Mouse (Mus musculus): ENCODE results near the gene Gm4871.

- no peak for TF ChIP-seq POLR2A (IDR thresholded peaks at IDR 0.05; ENCODE audit: insufficient read depth, low read length)
- TF ChIP-seq CTCF (IDR thresholded peaks at IDR 0.05; ENCODE audit: low read depth, low read length): no peak
- TF ChIP-seq EP300 (IDR thresholded peaks at IDR 0.05; ENCODE audit: insufficient read depth, low read depth, low read length): no peak
Measured at GRCm38 (mm10) chr5:144987561-144987960, 45.0 kb downstream of the Gm4871 start.
